Mouse (Mus musculus) bone marrow, adult 2 months (tissue): ENCODE measurements at regions not wholly inside any gene's neighbourhood (a gene's known extent, or its start where the extent isn't known, plus 50 kb on each side); places are given as distances from the start of the nearest gene placed in this dataset.

Experiments used
- H3K27ac ChIP-seq: fragments of 200-500 bp; 2 replicates; pipeline ENCODE4 v1.5.1; 2012; ENCODE audit warnings: low read depth, mild to moderate bottlenecking, control low read depth, inconsistent platforms, low read length; ENCODE audit not compliant: control insufficient read depth, poor library complexity, insufficient read depth
- H3K4me1 ChIP-seq: fragments of 200-500 bp; 2 replicates; pipeline ENCODE4 v1.6.1; 2011; ENCODE audit warnings: low read length; ENCODE audit not compliant: control insufficient read depth, insufficient read depth
- H3K4me3 ChIP-seq: fragments of 200-500 bp; replicated peaks from 2 replicates; pipeline ENCODE3; 2011; ENCODE audit warnings: mild to moderate bottlenecking, low read depth, low read length, control low read depth; ENCODE audit not compliant: control insufficient read depth
- CTCF ChIP-seq: fragments of 200-500 bp; IDR thresholded peaks from 2 replicates; pipeline ENCODE4 v1.5.1; 2011; ENCODE audit warnings: low read length, control low read depth; ENCODE audit not compliant: control insufficient read depth, insufficient read depth
- POLR2A ChIP-seq: fragments of 200-500 bp; IDR thresholded peaks from 2 replicates; pipeline ENCODE4 v1.6.1; 2011; ENCODE audit warnings: low read depth, mild to moderate bottlenecking, control low read depth, low read length, borderline replicate concordance; ENCODE audit not compliant: control insufficient read depth
- WGBS: fragments of 180-500 bp; shearing (Covaris S2); methylation state at CpG from one replicate; pipeline ENCODE4 v1.1.7; 2018; 5-methylcytosine and 5-hydroxymethylcytosine counted together

GRCm38 (mm10) chr12:99643016-99643415, 79.6 kb upstream of the Foxn3 start:
- TF ChIP-seq POLR2A (no peak), CTCF (no peak)
- H3K27ac ChIP-seq: peak overlapping the region; percentile 65
- H3K4me3 ChIP-seq: no peak overlapping the region
- peaks cover 4% of the 10 kb centered on the region for H3K4me1 ChIP-seq
- WGBS: 88% methylated on average over 16 of the region's 16 CpGs

GRCm38 (mm10) chr12:99642131-99642895, 78.9 kb upstream of the Foxn3 start:
- WGBS: 54% methylated on average over 7 of the region's 7 CpGs
- Histone ChIP-seq H3K4me1 (peaks cover 4% of the 10 kb centered on the region), H3K27ac (peak overlapping the region; percentile 71; the same call in 1 of the 2 replicates), H3K4me3 (no peak overlapping the region)
- TF ChIP-seq POLR2A (no peak), CTCF (no peak)

- TF ChIP-seq CTCF (no peak), POLR2A (no peak)
- peaks cover 2% of the 10 kb centered on the region; the same call in 1 of the 2 replicates for H3K4me1 ChIP-seq
- no peak overlapping the region for H3K4me3 ChIP-seq
- 1% methylated on average over 8 of the region's 9 CpGs for WGBS
- peak overlapping the region; percentile 50 for H3K27ac ChIP-seq
Observed at GRCm38 (mm10) chr12:99641278-99641677, 77.9 kb upstream of the Foxn3 start.

- WGBS: 2% methylated on average over 18 of the region's 18 CpGs
- peak overlapping the region; percentile 86 for H3K27ac ChIP-seq
- peak overlapping the region; percentile 53 for H3K4me3 ChIP-seq
Observed at GRCm38 (mm10) chr12:99640214-99641151, 77.1 kb upstream of the Foxn3 start.

GRCm38 (mm10) chr12:99639847-99640213, 76.4 kb upstream of the Foxn3 start:
- WGBS: 28% methylated on average over 8 of the region's 8 CpGs
- TF ChIP-seq POLR2A (no peak), CTCF (no peak)
- Histone ChIP-seq H3K4me1 (peaks cover 2% of the 10 kb centered on the region; the same call in 1 of the 2 replicates), H3K27ac (peak overlapping the region; percentile 47), H3K4me3 (no peak overlapping the region)

More at GRCm38 (mm10) chr12:99640214-99641151, 77.1 kb upstream of the Foxn3 start:
- no peak for TF ChIP-seq POLR2A
- TF ChIP-seq CTCF: no peak
- peaks cover 2% of the 10 kb centered on the region; the same call in 1 of the 2 replicates for H3K4me1 ChIP-seq

- H3K4me1 ChIP-seq: peaks cover 2% of the 10 kb centered on the region; the same call in 1 of the 2 replicates
- no peak overlapping the region for H3K27ac ChIP-seq
- no peak overlapping the region for H3K4me3 ChIP-seq
- TF ChIP-seq CTCF (no peak), POLR2A (no peak)
- 83% methylated on average over 3 of the region's 3 CpGs for WGBS
Observed at GRCm38 (mm10) chr12:99639118-99639517, 75.7 kb upstream of the Foxn3 start.

GRCm38 (mm10) chr12:99637986-99638385, 74.6 kb upstream of the Foxn3 start:
- no peak for TF ChIP-seq POLR2A
- TF ChIP-seq CTCF: no peak
- peaks cover 4% of the 10 kb centered on the region; the same call in 1 of the 2 replicates for H3K4me1 ChIP-seq
- 65% methylated on average over 5 of the region's 5 CpGs for WGBS
- no peak overlapping the region for H3K4me3 ChIP-seq
- H3K27ac ChIP-seq: no peak overlapping the region

- 86% methylated on average over 3 of the region's 3 CpGs for WGBS
- Histone ChIP-seq H3K27ac (no peak overlapping the region), H3K4me1 (peaks cover 4% of the 10 kb centered on the region; the same call in 1 of the 2 replicates), H3K4me3 (no peak overlapping the region)
- TF ChIP-seq POLR2A: no peak
- no peak; the same call in 1 of the 2 replicates for TF ChIP-seq CTCF
Observed at GRCm38 (mm10) chr12:99636234-99636633, 72.9 kb upstream of the Foxn3 start.
